Mouse (Mus musculus) intestine, embryonic 16.5 days (tissue): ENCODE data around the gene Glod4. TPM values are rescaled to one million over a fixed set of nuclear protein-coding genes. Genes with fewer than 3 reads are reported as not detected.

Source experiments
- ATAC-seq: fragments of 200-750 bp; cut with Nextera tagmentation; 2 replicates; pipeline ENCODE4 v1.8.0; 2017; ENCODE audit warnings: moderate TSS enrichment, moderate library complexity
- H3K27ac ChIP-seq: fragments of 300-500 bp; sonication (generic); 2 replicates; pipeline ENCODE4 v1.5.1; 2014; ENCODE audit warnings: mild to moderate bottlenecking, low read length
- H3K27me3 ChIP-seq: fragments of 300-500 bp; sonication (generic); replicated peaks from 2 replicates; pipeline ENCODE4 v1.6.1; 2014; ENCODE audit warnings: low read length, control low read depth, mixed read lengths; ENCODE audit not compliant: control insufficient read depth, insufficient read depth
- H3K36me3 ChIP-seq: fragments of 300-500 bp; sonication (generic); 2 replicates; pipeline ENCODE4 v1.6.1; 2014; ENCODE audit warnings: low read length, control low read depth; ENCODE audit not compliant: control insufficient read depth, insufficient read depth
- H3K4me1 ChIP-seq: fragments of 300-500 bp; sonication (generic); 2 replicates; pipeline ENCODE4 v1.6.1; 2014; ENCODE audit warnings: low read length, control low read depth, mixed read lengths; ENCODE audit not compliant: control insufficient read depth, insufficient read depth
- H3K4me2 ChIP-seq: fragments of 300-500 bp; sonication (generic); 2 replicates; pipeline ENCODE4 v1.6.1; 2014; ENCODE audit warnings: low read depth, low read length, control low read depth
- H3K4me3 ChIP-seq: fragments of 300-500 bp; sonication (generic); 2 replicates; pipeline ENCODE4 v1.5.1; 2014; ENCODE audit warnings: mild to moderate bottlenecking, low read length
- H3K9ac ChIP-seq: fragments of 300-500 bp; sonication (generic); 2 replicates; pipeline ENCODE4 v1.6.1; 2014; ENCODE audit warnings: low read depth, low read length
- H3K9me3 ChIP-seq: fragments of 300-500 bp; sonication (generic); 2 replicates; pipeline ENCODE4 v1.6.1; 2016; ENCODE audit warnings: low read length, control low read depth; ENCODE audit not compliant: control insufficient read depth
- WGBS: fragments of 180-500 bp; shearing (Covaris S2); extraction: QIAGEN DNeasy Blood & Tissue Kit; methylation state at CpG from one replicate; pipeline ENCODE4 v1.1.7; 2014; 5-methylcytosine and 5-hydroxymethylcytosine counted together
- polyA plus RNA-seq: library from polyadenylated mRNA; unstranded; fragments of >200 nt; fragmentation: Nextera tagmentation; extraction: Ambion mirVana; gene quantifications from 2 replicates; pipeline ENCODE4 v1.2.1, GENCODE M21; 2015

Glod4 gene
- polyA plus RNA-seq, 1 experiment from 2014 or later, result 129 TPM

DNA sequence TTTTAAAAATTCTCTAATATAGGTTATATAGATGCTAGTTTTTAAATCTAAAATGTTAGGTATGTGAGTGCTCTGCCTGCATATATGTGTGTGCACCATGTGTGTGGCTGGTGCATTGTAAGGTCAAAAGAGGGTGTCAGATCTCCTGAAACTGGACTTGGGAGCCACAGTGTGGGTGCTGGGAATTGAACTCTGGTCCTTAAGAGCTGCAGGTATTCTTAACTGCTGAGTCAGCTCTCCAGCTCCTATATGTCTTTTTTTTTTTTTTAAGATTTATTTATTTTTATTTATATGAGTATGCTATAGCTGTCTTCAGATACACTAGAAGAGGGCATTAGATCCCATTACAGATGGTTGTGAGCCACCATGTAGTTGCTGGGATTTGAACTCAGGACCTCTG, 2.9 kb upstream of the Glod4 start:
- Histone ChIP-seq H3K27ac (no peak overlapping the region), H3K4me3 (no peak overlapping the region)
- ATAC-seq, result no peak

DNA sequence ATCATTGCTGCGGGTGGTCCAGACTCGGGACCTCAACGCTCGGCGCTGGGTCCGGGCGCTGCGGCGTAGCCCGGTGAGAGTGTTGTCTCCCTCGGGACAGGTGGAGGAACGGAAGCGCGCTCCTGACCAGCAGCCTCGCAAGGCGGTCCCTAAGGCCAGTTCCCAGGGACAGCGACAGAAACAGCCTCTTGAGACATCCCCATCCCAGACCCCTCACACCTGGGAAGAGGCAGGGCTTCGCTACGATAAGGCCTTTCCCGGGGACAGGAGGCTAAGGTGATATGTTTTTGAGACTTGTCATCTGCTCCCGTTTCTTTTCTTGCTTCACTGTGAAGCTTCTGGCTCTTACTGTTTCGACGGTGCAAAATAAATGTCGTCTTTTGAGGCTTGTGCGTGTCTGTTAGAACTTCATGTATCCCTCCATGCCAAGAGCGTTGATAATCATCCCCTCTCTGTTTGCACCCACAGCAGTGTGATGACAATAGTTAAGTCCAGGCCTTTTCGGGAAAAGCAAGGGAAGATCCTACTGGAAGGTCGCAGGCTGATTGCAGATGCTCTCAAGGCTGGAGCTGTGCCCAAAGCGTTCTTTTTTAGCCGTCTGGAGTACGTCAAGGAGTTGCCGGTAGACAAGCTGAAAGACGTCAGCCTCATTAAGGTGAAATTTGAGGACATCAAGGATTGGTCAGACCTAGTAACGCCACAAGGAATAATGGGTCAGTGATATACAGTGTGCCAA, 454 bp upstream of the Glod4 start:
- H3K9ac ChIP-seq, result peak overlapping the region; percentile 93
- peak overlapping the region; percentile 63 for H3K4me2 ChIP-seq
- 2% methylated on average over 34 of the region's 34 CpGs for WGBS
- ATAC-seq, result peak; percentile 63
- H3K36me3 ChIP-seq, result no peaks in the 10 kb centered on the region
- H3K27ac ChIP-seq, result peak overlapping the region; percentile 35; the same call in 1 of the 2 replicates
- no peaks in the 10 kb centered on the region for H3K9me3 ChIP-seq
- peak overlapping the region; percentile 95 for H3K4me3 ChIP-seq
- no peaks in the 10 kb centered on the region for H3K27me3 ChIP-seq
- H3K4me1 ChIP-seq, result peaks cover 7% of the 10 kb centered on the region; the same call in 1 of the 2 replicates

More for the DNA sequence above, 2.9 kb upstream of the Glod4 start:
- no peaks in the 10 kb centered on the region for H3K27me3 ChIP-seq
- no peak overlapping the region for H3K4me2 ChIP-seq
- H3K9me3 ChIP-seq, result no peaks in the 10 kb centered on the region
- H3K9ac ChIP-seq, result no peak overlapping the region
- H3K36me3 ChIP-seq, result no peaks in the 10 kb centered on the region
- peaks cover 7% of the 10 kb centered on the region; the same call in 1 of the 2 replicates for H3K4me1 ChIP-seq

DNA sequence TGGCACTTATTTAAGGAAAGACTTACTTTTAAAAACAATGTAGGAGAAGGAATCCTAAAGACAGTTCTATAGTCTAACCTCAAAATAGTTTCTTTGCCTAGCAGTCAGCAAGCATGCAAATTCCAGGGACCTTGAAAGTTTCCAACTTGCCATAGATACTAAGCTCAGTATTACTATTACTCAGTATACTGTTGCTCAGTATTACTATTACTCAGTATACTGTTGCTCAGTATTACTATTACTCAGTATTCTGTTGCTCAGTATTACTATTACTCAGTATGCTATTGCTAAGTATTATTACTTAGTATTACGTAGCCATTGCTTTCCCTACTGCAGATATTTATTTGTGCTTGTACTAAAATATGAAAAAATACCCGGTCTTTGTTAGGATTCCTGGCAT, 3.8 kb downstream of the Glod4 start:
- Histone ChIP-seq H3K9ac (no peak overlapping the region), H3K36me3 (peaks cover 8% of the 10 kb centered on the region; the same call in 1 of the 2 replicates), H3K27me3 (no peaks in the 10 kb centered on the region), H3K4me1 (peaks cover 7% of the 10 kb centered on the region; the same call in 1 of the 2 replicates), H3K4me2 (no peak overlapping the region), H3K4me3 (no peak overlapping the region), H3K9me3 (no peaks in the 10 kb centered on the region), H3K27ac (no peak overlapping the region)
- no peak for ATAC-seq
- 92% methylated on average over 2 of the region's 2 CpGs for WGBS

DNA sequence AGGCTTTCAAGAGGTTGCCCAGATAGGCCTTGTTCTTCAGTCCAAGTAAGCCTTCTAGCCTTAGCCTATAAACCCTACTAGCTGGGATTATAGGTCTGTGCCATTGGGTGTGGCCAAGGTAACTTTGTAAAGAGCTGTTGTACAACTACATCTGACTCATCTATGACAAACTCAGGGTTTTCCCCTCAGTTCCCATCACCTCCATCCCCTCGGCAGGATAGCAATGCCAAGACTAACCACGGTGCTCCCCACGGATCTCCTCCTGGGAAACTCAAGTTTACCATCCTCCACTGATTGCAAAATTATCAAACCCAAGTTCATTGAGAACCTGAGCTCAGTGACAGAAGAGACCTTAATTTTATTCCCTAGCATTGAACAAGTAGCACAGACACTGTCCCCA, 7.4 kb downstream of the Glod4 start:
- no peak for ATAC-seq
- peaks cover 17% of the 10 kb centered on the region for H3K36me3 ChIP-seq
- H3K4me2 ChIP-seq, result no peak overlapping the region
- no peaks in the 10 kb centered on the region for H3K27me3 ChIP-seq
- H3K9me3 ChIP-seq, result no peaks in the 10 kb centered on the region
- no peak overlapping the region for H3K27ac ChIP-seq
- H3K9ac ChIP-seq, result no peak overlapping the region
- no peaks in the 10 kb centered on the region for H3K4me1 ChIP-seq
- no peak overlapping the region for H3K4me3 ChIP-seq
- 89% methylated on average over 3 of the region's 3 CpGs for WGBS

DNA sequence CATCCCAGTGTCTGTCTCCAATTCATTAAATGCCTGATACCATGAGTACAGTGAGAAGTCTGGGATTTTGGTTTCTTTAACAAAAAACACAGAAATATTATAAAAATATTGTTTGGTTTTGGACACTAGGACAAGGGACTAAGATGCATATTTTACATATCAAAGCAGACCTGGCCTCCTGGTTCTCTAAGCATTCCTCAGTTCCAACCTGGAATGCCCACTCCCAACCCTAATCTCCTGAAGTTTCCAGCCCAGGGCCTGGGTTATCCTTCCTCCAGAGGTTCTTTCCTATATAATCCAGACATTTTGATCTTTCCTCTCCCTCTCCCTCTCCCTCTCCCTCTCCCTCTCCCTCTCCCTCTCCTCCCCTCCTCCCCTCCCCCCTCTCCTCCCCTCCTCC, 18.5 kb downstream of the Glod4 start:
- H3K4me2 ChIP-seq, result no peak overlapping the region
- H3K4me3 ChIP-seq, result no peak overlapping the region
- no peaks in the 10 kb centered on the region for H3K9me3 ChIP-seq
- no peaks in the 10 kb centered on the region for H3K27me3 ChIP-seq
- no peaks in the 10 kb centered on the region for H3K4me1 ChIP-seq
- no peak overlapping the region for H3K9ac ChIP-seq
- peaks cover 3% of the 10 kb centered on the region; the same call in 1 of the 2 replicates for H3K36me3 ChIP-seq
- ATAC-seq, result no peak
- no peak overlapping the region for H3K27ac ChIP-seq

DNA sequence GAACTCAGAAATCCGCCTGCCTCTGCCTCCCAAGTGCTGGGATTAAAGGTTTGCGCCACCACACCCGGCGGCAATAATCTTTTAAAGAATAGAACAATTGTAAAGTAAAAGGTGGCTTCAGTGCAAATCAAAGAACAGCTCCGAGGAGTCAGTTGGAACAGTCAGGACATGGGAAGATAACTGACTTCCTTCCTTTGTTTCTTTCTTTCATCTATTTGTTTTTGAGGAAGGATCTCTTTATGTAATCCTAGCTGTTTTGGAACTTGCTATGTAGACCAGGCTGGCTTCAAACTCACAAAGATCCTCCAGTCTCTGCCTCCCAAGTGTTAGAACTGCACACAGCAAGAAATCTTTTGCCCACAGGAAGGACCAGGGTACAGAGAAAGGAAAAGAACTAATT, 18.9 kb downstream of the Glod4 start:
- WGBS, result 92% methylated on average over 5 of the region's 5 CpGs

DNA sequence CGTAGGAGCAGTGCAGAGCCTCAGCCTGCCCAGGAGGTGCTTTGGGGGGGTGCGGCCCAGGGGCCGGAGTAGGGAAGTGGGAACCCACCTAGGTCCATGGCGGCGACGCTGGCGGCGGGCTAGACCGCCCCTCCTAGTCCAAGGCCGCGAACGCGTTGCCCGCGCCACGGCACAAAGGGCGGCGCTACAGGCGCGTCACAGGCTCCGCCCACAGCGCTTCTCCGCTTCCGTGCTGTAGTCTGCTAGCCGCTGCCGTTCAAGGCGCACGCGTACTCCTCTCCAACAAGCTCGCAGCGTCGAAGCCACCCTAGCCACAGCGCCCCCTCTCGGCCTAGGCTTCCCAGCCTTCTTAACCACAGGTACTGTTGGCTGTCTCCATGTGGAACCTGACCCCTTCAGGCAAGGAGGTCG, 26.1 kb downstream of the Glod4 start, which contains the start of the genes Dbil5 and Gemin4:
TSS of gene Dbil5 (plus strand) at position 219 of the 411 bp plus-strand sequence.
TSS of gene Gemin4 (minus strand) at position 275 of the 411 bp plus-strand sequence.
- Histone ChIP-seq H3K4me2 (peak within 1 kb of the TSS; percentile 74), H3K27me3 (no peaks in the 10 kb centered on the region), H3K4me3 (peak within 1 kb of the TSS; percentile 98), H3K36me3 (peaks cover 9% of the 10 kb centered on the region), H3K27ac (peak within 1 kb of the TSS; percentile 91), H3K9me3 (no peaks in the 10 kb centered on the region), H3K9ac (peak within 1 kb of the TSS; percentile 96), H3K4me1 (peaks cover 15% of the 10 kb centered on the region)
- under 1% methylated on average over 35 of the region's 35 CpGs for WGBS
- peak; percentile 98 for ATAC-seq

More for the DNA sequence above, 18.9 kb downstream of the Glod4 start:
- Histone ChIP-seq H3K9ac (no peak overlapping the region), H3K4me3 (no peak overlapping the region), H3K27ac (no peak overlapping the region), H3K9me3 (no peaks in the 10 kb centered on the region), H3K27me3 (no peaks in the 10 kb centered on the region), H3K4me2 (no peak overlapping the region), H3K36me3 (peaks cover 3% of the 10 kb centered on the region; the same call in 1 of the 2 replicates), H3K4me1 (no peaks in the 10 kb centered on the region)
- ATAC-seq, result no peak

DNA sequence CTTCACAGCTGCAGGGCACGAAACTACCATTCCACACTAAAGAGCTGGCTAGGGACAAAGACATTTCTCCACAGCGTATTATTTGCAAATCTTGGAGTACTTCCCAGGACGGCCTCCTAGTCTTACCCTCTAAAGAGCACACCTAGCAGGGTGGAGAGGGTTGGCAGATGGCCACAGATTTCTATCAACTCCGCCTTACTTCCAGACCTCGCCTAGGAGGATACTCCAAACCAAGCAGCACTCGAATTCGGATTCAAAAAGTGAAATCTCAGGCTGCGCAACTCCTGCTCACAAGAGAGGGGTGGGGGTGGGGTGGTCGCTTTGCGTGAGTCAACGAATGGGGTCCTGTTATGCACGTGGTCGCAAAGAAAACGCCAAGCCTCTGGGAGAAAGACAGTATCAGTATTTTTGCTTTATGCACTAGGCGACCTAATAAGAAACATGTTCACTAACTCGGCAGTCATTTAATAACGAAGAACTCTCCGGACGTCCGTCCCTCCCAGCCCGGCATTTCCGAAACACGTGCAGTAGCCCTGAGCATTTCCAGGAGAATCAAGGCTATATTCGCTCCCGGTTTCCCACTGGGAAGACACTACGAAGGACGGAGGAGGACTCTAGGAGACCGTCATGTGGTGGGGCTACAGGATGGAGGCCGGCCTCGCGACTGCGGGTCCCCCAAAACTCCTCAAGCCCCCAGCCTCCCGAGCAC, 26.7 kb downstream of the Glod4 start:
- H3K4me1 ChIP-seq, result peaks cover 15% of the 10 kb centered on the region
- H3K9me3 ChIP-seq, result no peaks in the 10 kb centered on the region
- peak overlapping the region; percentile 96 for H3K9ac ChIP-seq
- WGBS, result 2% methylated on average over 33 of the region's 33 CpGs
- H3K4me3 ChIP-seq, result peak overlapping the region; percentile 98
- H3K27ac ChIP-seq, result peak overlapping the region; percentile 91
- peak; percentile 39 for ATAC-seq
- H3K36me3 ChIP-seq, result peaks cover 9% of the 10 kb centered on the region
- H3K27me3 ChIP-seq, result no peaks in the 10 kb centered on the region
- peak overlapping the region; percentile 74 for H3K4me2 ChIP-seq

DNA sequence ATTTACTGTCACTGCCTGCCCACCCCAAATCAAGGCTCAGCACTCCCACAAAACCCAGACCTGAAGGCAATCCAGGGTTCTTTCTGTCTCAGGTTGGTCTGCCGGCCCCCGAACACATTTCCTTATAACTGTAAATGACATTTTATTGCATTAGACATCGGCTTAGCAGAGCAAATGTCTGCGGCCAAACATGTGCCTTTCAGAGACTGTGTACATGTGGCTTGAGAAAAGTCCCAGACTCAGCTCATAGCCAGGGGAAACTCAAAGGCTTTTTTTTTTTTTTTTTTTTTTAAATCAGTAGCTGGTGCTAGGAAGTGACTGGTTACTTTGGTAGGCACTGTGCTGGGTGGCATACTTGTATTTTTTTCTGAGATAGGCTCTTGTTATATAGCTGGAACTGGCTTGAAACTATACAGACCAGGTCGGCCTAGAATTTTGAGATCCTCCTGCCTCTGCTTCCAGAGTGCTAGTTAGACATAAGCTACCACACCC, 27.4 kb downstream of the Glod4 start:
- Histone ChIP-seq H3K4me1 (peaks cover 15% of the 10 kb centered on the region), H3K9me3 (no peaks in the 10 kb centered on the region), H3K27me3 (no peaks in the 10 kb centered on the region), H3K4me3 (peak overlapping the region; percentile 98), H3K4me2 (peak overlapping the region; percentile 74), H3K27ac (no peak overlapping the region), H3K9ac (peak overlapping the region; percentile 96; the same call in 1 of the 2 replicates), H3K36me3 (peaks cover 9% of the 10 kb centered on the region)
- no peak for ATAC-seq
- WGBS, result 86% methylated on average over 5 of the region's 5 CpGs
